Mouse (Mus musculus) E14TG2a.4 (cell line): ENCODE data around the gene Zfp872.

ENCODE experiments used
- CTCF ChIP-seq: conservative IDR thresholded peaks from 2 replicates; pipeline ENCODE4 v1.5.1; 2014; ENCODE audit warnings: low read length
- NANOG ChIP-seq: IDR thresholded peaks from 2 replicates; pipeline ENCODE4 v1.6.1; 2014; ENCODE audit warnings: borderline replicate concordance, low read length, mixed read lengths
- POU5F1 ChIP-seq: IDR thresholded peaks from 2 replicates; pipeline ENCODE4 v1.6.1; 2014; ENCODE audit warnings: low read length, borderline replicate concordance

DNA sequence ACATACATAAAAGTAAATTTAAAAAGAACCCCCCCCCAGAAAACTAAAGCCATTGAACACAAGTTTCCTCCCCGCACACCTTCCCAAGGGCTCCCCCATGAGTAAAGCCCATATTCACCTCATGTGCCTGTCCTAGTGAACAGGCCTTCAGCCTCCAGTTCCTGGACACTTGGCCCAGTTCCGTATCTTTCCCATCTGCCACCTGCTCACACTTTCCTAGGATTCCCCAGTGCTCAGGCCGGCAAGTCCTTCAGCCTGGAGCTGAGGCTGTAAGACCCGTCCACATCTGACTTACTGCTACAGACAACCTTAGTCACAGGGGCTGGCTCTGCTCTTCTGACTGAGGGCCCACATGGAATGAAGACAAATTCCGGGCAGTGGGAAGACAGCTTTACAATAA lies 48.1 kb upstream of the Zfp872 start:
- TF ChIP-seq CTCF, result no peak
- TF ChIP-seq POU5F1, result no peak
- TF ChIP-seq NANOG, result no peak
